Mouse (Mus musculus): Measurements from ENCODE around the gene Sparc. TPM values are rescaled to one million over a fixed set of nuclear protein-coding genes. Genes with fewer than 3 reads are reported as not detected.

Gene Sparc
- polyA plus RNA-seq, 1 experiment = 4,760 TPM

DNA sequence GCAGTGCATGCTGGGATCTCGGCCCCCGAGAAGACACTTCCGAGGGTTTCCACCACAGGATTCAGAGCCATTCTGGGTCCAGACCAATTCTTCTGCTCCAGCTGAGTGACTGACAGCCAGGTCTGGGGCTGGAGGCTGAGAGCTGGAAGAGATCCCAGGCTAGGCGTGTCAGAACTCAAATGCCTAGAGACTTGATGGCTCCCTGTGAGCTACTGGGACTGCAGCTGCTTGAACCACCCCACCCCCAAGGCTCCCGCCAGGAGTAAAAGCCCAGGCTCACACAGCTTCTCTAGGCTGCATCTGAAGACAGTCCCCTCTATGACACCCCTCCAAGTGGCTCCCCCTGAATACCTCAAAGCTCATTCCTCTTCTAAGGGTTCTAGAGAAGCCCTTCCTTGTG is 44.6 kb downstream of the Sparc start:
- no peak for TF ChIP-seq CTCF (IDR thresholded peaks at IDR 0.05; ENCODE audit: borderline replicate concordance, insufficient read depth, low read length)
- no peak for TF ChIP-seq POLR2A (IDR thresholded peaks at IDR 0.05; ENCODE audit: low read depth, low read length)
- peak overlapping the region; percentile 9; the same call in 1 of the 2 replicates for H3K27ac ChIP-seq (ENCODE audit: insufficient read depth, low read length)
- H3K4me3 ChIP-seq (ENCODE audit: insufficient read depth, low read length) = no peak overlapping the region
- H3K4me1 ChIP-seq (ENCODE audit: control insufficient read depth, insufficient read depth, low read length) = peaks cover 3% of the 10 kb centered on the region

DNA sequence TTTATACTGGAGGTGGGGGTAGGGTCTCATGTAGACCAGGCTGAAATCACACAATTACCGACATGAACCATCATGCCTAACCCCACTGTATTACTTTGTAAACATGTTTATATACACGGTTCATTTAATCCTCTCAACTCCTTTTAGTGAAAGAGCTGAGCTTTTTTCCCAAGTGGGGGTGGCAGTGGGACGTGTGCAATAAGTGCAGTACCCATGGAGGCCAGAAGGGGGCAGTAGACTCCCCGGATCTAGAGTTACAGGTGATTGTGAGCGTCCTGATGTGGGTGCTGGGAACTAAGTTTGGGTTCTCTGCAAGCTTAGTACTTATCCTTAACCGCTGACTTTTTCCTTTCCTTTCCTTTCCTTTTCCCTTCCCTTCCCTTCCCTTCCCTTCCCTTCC is 49.1 kb downstream of the Sparc start:
- Histone ChIP-seq H3K27ac (ENCODE audit: insufficient read depth, low read length) (no peak overlapping the region), H3K4me3 (ENCODE audit: insufficient read depth, low read length) (no peak overlapping the region), H3K4me1 (ENCODE audit: control insufficient read depth, insufficient read depth, low read length) (peaks cover 3% of the 10 kb centered on the region)
- TF ChIP-seq POLR2A (IDR thresholded peaks at IDR 0.05; ENCODE audit: low read depth, low read length) (no peak), CTCF (IDR thresholded peaks at IDR 0.05; ENCODE audit: borderline replicate concordance, insufficient read depth, low read length) (no peak)

DNA sequence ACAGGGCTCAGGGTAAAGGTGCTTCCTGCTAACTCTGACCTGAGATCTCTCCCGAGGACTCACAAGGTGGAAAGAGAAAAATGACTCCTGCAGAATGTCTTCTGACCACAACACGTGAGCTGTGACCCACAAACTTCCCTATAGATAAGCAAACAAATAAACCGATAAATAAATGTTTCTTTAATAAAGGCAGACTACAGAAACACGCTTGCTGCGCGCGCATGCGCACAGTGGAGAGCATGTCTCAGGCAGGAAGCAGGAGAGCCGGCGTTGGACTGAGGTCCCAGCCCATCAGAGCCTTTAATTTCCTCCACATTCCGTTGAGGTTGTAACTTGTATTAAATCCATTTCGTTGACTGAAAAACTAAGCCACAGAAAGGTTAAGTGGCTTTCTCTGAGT is 49.6 kb downstream of the Sparc start:
- TF ChIP-seq CTCF (IDR thresholded peaks at IDR 0.05; ENCODE audit: borderline replicate concordance, insufficient read depth, low read length) (no peak), POLR2A (IDR thresholded peaks at IDR 0.05; ENCODE audit: low read depth, low read length) (no peak)
- Histone ChIP-seq H3K27ac (ENCODE audit: insufficient read depth, low read length) (no peak overlapping the region), H3K4me3 (ENCODE audit: insufficient read depth, low read length) (no peak overlapping the region), H3K4me1 (ENCODE audit: control insufficient read depth, insufficient read depth, low read length) (no peaks in the 10 kb centered on the region)

DNA sequence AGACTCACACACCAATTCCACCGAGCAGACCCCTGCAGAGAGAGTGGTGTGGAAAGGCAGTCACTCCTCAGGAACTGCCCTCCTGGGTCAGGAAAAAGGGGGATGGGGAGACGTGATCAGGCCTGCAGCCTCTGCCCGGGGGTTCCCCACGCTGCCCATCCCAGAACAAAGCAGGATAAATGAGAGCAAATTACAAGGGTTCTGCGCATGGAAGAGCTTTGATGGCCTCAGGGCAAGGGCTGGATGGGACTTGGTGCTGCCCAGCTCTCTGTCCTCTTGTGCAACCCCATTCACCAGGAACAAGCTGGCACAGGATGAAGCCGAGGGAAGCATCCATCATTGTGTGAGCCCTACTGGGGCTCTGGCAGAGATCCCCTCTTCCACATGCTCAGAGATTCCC is 51.0 kb downstream of the Sparc start:
- Histone ChIP-seq H3K4me3 (ENCODE audit: insufficient read depth, low read length) (no peak overlapping the region), H3K27ac (ENCODE audit: insufficient read depth, low read length) (no peak overlapping the region), H3K4me1 (ENCODE audit: control insufficient read depth, insufficient read depth, low read length) (no peaks in the 10 kb centered on the region)
- TF ChIP-seq CTCF (IDR thresholded peaks at IDR 0.05; ENCODE audit: borderline replicate concordance, insufficient read depth, low read length) = no peak

DNA sequence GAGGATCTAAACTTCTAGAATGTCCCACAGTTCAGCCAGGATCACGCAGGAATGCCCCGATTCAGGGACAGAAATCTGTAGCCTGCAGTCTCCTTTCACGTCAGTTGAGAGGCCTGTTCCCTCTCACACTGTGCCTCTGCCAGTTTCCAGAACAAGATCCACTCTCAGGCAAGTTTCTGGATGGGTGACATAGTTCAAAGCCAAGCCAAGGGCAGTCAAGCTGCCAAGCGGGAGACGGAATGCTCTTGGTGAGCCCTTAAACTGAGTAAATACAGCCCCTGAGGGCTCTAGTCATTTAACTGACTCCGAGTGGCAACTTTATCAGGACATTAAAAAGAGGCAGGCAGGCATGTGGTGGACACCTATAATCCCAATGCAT is 53.9 kb downstream of the Sparc start:
- TF ChIP-seq CTCF (IDR thresholded peaks at IDR 0.05; ENCODE audit: borderline replicate concordance, insufficient read depth, low read length) = no peak
- TF ChIP-seq POLR2A (IDR thresholded peaks at IDR 0.05; ENCODE audit: low read depth, low read length) = no peak
- no peaks in the 10 kb centered on the region for H3K4me1 ChIP-seq (ENCODE audit: control insufficient read depth, insufficient read depth, low read length)
- no peak overlapping the region for H3K4me3 ChIP-seq (ENCODE audit: insufficient read depth, low read length)
- H3K27ac ChIP-seq (ENCODE audit: insufficient read depth, low read length) = no peak overlapping the region

DNA sequence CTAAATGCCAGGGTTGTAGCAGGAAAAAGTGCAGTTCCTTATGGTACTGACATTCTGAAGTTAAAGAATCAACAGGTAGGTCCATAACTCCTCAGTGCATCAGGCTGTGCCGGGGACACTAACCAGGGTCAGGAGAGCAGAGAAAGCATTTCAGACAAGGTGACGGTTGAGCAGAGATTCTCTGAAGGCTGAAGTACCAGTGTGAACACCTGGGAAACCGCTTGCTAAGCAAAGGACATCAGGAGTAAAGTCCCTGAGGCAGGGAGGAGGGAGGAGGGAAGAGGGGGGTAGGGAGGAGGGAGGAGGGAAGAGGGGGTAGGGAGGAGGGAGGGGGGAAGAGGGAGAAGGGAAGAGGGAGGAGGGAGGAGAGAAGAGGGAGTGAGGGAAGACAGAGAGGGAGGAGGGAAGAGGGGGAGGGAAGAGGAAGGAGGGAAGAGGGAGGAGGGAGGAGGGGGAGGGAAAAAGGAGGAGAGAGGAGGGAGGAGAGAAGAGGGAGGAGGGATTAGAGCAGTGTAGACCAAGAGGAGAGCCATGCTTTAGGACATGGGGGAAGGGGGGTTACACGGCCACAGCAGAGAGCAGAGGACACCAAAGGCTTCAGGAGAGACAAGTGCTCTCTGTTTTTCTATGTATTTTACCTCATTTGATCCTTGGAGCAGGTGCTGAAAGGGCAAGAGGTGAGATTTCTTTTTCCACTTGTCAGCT is 54.4 kb downstream of the Sparc start:
- Histone ChIP-seq H3K4me1 (ENCODE audit: control insufficient read depth, insufficient read depth, low read length) (no peaks in the 10 kb centered on the region), H3K27ac (ENCODE audit: insufficient read depth, low read length) (no peak overlapping the region), H3K4me3 (ENCODE audit: insufficient read depth, low read length) (no peak overlapping the region)
- TF ChIP-seq POLR2A (IDR thresholded peaks at IDR 0.05; ENCODE audit: low read depth, low read length) (no peak), CTCF (IDR thresholded peaks at IDR 0.05; ENCODE audit: borderline replicate concordance, insufficient read depth, low read length) (no peak)

DNA sequence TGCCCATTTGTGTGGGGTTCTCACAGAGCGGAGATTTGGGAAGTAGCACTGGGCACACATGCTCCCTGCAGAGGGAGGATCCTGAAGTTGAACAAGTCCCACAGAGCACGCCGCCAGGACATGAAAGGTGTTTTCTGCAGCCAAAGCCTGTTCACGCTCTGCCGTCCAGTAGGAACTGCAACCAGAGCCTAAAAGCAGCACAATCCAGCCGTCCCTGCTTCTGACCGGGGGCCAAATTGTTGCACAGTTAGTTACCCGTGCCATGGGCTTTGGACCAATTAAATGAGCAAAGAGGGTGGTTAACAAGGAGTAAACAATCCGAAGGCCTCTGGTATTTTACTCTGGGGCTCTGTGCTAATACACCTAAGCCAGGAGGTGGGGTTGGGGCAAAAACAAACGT is 55.2 kb downstream of the Sparc start:
- Histone ChIP-seq H3K4me1 (ENCODE audit: control insufficient read depth, insufficient read depth, low read length) (no peaks in the 10 kb centered on the region), H3K27ac (ENCODE audit: insufficient read depth, low read length) (no peak overlapping the region), H3K4me3 (ENCODE audit: insufficient read depth, low read length) (no peak overlapping the region)
- TF ChIP-seq CTCF (IDR thresholded peaks at IDR 0.05; ENCODE audit: borderline replicate concordance, insufficient read depth, low read length) = no peak
- no peak for TF ChIP-seq POLR2A (IDR thresholded peaks at IDR 0.05; ENCODE audit: low read depth, low read length)

DNA sequence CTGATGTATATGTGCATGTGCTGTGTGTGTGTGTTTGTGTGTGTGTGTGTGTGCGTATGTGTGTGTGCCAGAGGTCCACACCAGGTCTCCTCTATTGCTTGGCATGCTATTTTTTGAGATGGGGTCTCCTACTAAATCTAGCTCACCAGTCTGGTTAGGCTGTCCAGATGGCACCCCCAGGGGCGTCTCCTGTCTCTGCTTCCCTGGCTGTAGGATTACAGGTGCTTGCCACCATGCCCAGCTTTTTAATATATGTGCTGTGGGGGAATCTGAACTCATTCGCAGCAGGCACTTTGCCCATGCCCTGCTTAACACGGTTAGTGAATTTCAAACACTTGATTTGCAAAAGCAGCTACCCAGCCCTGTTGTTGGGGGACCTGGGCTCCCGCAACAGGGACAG is 57.1 kb downstream of the Sparc start:
- Histone ChIP-seq H3K27ac (ENCODE audit: insufficient read depth, low read length) (no peak overlapping the region), H3K4me1 (ENCODE audit: control insufficient read depth, insufficient read depth, low read length) (no peaks in the 10 kb centered on the region), H3K4me3 (ENCODE audit: insufficient read depth, low read length) (no peak overlapping the region)
- TF ChIP-seq POLR2A (IDR thresholded peaks at IDR 0.05; ENCODE audit: low read depth, low read length) = no peak
- no peak for TF ChIP-seq CTCF (IDR thresholded peaks at IDR 0.05; ENCODE audit: borderline replicate concordance, insufficient read depth, low read length)

DNA sequence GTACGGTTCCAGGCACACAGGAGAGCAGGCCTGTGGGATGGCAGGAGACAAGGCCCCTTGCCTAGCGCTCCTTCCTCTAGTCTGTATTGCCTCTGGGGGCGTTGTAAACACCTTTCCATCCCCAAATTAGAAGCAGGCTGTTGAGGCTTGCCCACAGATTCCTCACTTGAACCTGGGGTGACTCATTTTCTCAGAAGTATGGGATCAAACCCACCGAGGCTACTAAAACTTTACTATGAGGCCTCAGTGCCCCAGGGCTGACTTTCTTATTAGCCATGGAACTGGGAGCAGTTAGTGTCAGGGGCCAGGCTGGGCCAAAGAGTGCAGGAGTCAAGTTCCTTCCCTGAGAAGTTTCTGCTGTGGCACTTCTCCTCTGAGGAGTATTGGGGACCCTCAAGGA is 57.7 kb downstream of the Sparc start:
- no peak overlapping the region for H3K27ac ChIP-seq (ENCODE audit: insufficient read depth, low read length)

DNA sequence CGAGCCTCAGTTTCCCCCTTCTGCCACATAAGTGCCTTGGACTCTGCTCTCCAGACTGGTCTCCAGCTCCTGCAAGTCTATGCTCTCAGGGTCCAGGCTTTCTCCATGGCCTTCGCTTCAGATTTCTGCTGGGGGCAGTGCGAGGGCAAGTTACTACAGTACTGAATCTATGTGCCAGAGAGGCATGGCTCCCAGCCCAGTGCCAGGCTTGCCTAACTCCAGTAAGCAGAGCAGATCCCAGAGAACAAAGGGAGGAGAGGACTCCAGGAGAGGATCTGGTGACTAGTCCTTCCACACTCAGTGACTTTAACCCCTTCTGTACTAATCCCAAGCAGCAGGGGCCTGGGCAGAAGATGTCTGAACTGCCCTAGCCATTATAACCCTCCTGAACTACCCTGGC is 58.3 kb downstream of the Sparc start:
- Histone ChIP-seq H3K27ac (ENCODE audit: insufficient read depth, low read length) (no peak overlapping the region), H3K4me1 (ENCODE audit: control insufficient read depth, insufficient read depth, low read length) (peaks cover under 1% of the 10 kb centered on the region; the same call in 1 of the 2 replicates), H3K4me3 (ENCODE audit: insufficient read depth, low read length) (no peak overlapping the region)
- no peak for TF ChIP-seq POLR2A (IDR thresholded peaks at IDR 0.05; ENCODE audit: low read depth, low read length)
- no peak for TF ChIP-seq CTCF (IDR thresholded peaks at IDR 0.05; ENCODE audit: borderline replicate concordance, insufficient read depth, low read length)

More for the DNA sequence above, 57.7 kb downstream of the Sparc start:
- no peak overlapping the region for H3K4me3 ChIP-seq (ENCODE audit: insufficient read depth, low read length)
- H3K4me1 ChIP-seq (ENCODE audit: control insufficient read depth, insufficient read depth, low read length) = no peaks in the 10 kb centered on the region
- TF ChIP-seq CTCF (IDR thresholded peaks at IDR 0.05; ENCODE audit: borderline replicate concordance, insufficient read depth, low read length) = no peak
- no peak for TF ChIP-seq POLR2A (IDR thresholded peaks at IDR 0.05; ENCODE audit: low read depth, low read length)

All from embryonic fibroblast, embryonic 13.5 days (primary cell).